Mouse (Mus musculus) liver, embryonic 11.5 days (tissue): ENCODE data around the gene Rnaseh2a. TPM values are rescaled to one million over a fixed set of nuclear protein-coding genes. Genes with fewer than 3 reads are reported as not detected.

Experiments used
- ATAC-seq: fragments of 200-750 bp; cut with Nextera tagmentation; replicated peaks from 2 replicates; pipeline ENCODE4 v1.8.0; 2017; ENCODE audit warnings: moderate number of reproducible peaks, mild to moderate bottlenecking, moderate TSS enrichment, moderate library complexity; ENCODE audit not compliant: low FRiP score
- DNase-seq: peaks from one replicate; pipeline ENCODE4 v3.0.0-alpha.2; 2017; ENCODE audit warnings: low spot score
- H3K27ac ChIP-seq: fragments of 300-500 bp; sonication (generic); 2 replicates; pipeline ENCODE4 v1.5.1; 2014; ENCODE audit warnings: mild to moderate bottlenecking, low read depth, low read length, control low read depth
- H3K27me3 ChIP-seq: fragments of 300-500 bp; sonication (generic); replicated peaks from 2 replicates; pipeline ENCODE4 v1.6.1; 2014; ENCODE audit warnings: low read length, mixed read lengths; ENCODE audit not compliant: control insufficient read depth, insufficient read depth
- H3K36me3 ChIP-seq: fragments of 300-500 bp; sonication (generic); 2 replicates; pipeline ENCODE4 v1.6.1; 2014; ENCODE audit warnings: mild to moderate bottlenecking, low read length, moderate library complexity, mixed read lengths; ENCODE audit not compliant: control insufficient read depth, insufficient read depth
- H3K4me1 ChIP-seq: fragments of 300-500 bp; sonication (generic); replicated peaks from 2 replicates; pipeline ENCODE4 v1.6.1; 2014; ENCODE audit warnings: low read length, mixed read lengths; ENCODE audit not compliant: control insufficient read depth, insufficient read depth
- H3K4me2 ChIP-seq: fragments of 300-500 bp; sonication (generic); 2 replicates; pipeline ENCODE4 v1.6.1; 2014; ENCODE audit warnings: mild to moderate bottlenecking, control low read depth, moderate library complexity
- H3K4me3 ChIP-seq: fragments of 300-500 bp; sonication (generic); 2 replicates; pipeline ENCODE4 v1.5.1; 2014; ENCODE audit warnings: low read depth, low read length, control low read depth
- H3K9ac ChIP-seq: fragments of 300-500 bp; sonication (generic); 2 replicates; pipeline ENCODE4 v1.6.1; 2014; ENCODE audit warnings: low read depth, low read length, control low read depth
- H3K9me3 ChIP-seq: fragments of 300-500 bp; sonication (generic); 2 replicates; pipeline ENCODE4 v1.6.1; 2016; ENCODE audit warnings: low read length, inconsistent platforms, mixed read lengths; ENCODE audit not compliant: control insufficient read depth
- WGBS: fragments of 180-500 bp; shearing (Covaris S2); extraction: QIAGEN DNeasy Blood & Tissue Kit; methylation state at CpG from one replicate; pipeline ENCODE4 v1.1.7; 2014; 5-methylcytosine and 5-hydroxymethylcytosine counted together
- polyA plus RNA-seq: library from polyadenylated mRNA; unstranded; fragments of >200 nt; fragmentation: Nextera tagmentation; extraction: Ambion mirVana; gene quantifications from 2 replicates; pipeline ENCODE4 v1.2.1, GENCODE M21; 2014

The Rnaseh2a gene
- polyA plus RNA-seq, 1 experiment from 2014 or later = 197 TPM

DNA sequence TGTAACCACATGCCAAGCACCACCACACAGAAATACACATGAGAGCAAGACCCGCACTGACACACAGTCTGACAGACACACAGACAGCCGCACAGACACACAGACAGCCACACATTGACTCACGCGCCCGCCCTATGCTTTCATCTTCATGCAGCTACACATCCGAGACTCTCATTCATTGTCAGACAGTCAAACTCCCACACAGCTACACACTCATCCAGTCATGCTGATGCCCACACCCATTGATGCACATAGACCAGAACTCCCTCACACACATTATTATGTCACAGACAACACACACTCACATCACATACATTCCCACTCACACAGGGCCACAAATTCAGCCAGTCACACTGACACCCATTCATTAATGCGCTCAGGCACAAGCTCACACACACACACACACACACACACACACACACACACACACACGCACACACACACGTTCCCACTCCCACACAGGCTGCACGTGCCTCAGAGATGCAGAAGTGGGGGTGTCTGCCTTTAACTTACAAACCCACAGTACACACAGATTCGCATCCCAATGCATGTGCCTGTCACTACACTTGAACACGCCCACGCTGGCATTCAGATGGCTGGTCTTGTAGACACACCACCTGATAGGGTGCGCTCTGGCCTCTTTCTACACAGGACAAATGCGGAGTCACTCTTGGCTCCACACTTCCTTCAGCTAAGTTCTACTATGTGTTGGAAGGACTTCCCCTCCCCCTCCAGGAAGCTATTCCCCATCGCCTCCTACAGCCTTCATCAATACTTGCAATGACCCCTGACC lies 35.6 kb downstream of the Rnaseh2a start:
- no peaks in the 10 kb centered on the region for H3K36me3 ChIP-seq
- no peak overlapping the region for H3K4me2 ChIP-seq
- H3K4me1 ChIP-seq = peaks cover 18% of the 10 kb centered on the region
- H3K9ac ChIP-seq = no peak overlapping the region
- WGBS = 76% methylated on average over 16 of the region's 16 CpGs
- ATAC-seq (no peak), DNase-seq (no peak)
- H3K9me3 ChIP-seq = no peaks in the 10 kb centered on the region
- peaks cover 82% of the 10 kb centered on the region for H3K27me3 ChIP-seq
- H3K4me3 ChIP-seq = no peak overlapping the region
- H3K27ac ChIP-seq = no peak overlapping the region

DNA sequence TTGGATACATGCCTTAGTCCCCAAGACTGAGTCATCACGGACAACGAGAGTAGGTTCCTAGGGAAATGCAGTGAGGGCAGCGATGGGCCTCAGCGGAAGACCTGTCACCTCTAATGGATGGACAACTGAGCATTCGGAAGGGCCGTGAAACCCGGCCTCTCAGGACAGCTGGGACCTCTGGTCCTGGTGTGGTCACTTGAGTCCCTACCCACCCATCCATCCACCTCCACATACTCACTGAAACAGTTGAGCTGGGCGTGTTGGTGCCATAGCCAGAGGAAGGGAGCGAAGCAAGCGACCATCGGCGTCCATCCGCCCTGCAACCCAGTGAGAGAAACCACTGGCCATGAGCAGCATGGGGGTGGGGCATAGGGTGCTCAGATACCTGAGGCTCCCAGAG lies 39.0 kb downstream of the Rnaseh2a start:
- H3K4me2 ChIP-seq = no peak overlapping the region
- no peak for DNase-seq
- ATAC-seq = no peak
- peaks cover 15% of the 10 kb centered on the region for H3K4me1 ChIP-seq
- no peak overlapping the region for H3K9ac ChIP-seq
- H3K27me3 ChIP-seq = peaks cover 67% of the 10 kb centered on the region
- no peaks in the 10 kb centered on the region for H3K9me3 ChIP-seq
- no peak overlapping the region for H3K27ac ChIP-seq
- no peak overlapping the region for H3K4me3 ChIP-seq
- 85% methylated on average over 13 of the region's 13 CpGs for WGBS
- no peaks in the 10 kb centered on the region for H3K36me3 ChIP-seq

DNA sequence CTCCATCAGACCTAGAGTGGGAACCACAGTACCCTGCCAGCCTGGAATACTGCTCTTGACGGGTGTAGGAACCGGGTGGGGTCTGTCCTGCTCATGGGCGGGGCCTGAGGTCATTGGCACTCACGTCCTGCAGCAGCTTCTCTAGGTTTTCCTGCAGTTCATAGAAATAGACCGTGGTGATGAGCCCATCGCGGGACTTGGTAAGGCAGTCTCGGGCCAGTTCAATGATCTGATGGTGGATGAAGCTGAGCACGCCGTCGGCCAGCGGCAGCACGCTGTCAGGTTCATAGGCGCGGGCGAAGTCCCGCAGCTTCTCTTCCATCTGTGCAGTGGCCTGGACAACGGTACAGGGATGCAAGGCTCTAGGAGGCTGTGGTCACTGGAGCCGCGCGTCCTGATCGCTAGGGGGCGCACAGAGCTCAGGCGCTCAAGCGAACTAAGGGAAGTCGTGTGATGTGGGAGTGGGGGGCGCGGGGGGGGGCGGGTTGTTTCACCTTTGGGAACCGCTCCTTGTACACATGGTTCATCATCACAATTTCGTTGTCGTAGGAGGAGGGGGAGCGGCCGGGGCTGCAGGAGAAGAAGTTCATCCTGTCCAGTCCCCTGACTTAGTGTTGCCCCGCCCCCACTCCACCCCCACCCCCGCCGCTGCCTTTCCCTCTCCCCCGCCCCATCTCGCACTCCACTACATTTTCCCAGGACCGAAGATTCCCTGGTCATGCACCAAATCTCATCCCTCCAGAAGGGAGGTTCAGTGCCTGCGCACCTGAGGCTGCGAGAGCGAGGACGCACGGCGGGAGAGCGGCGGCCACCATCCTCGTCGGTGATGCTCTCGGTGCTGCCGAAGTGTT lies 40.9 kb downstream of the Rnaseh2a start:
- no peak overlapping the region for H3K27ac ChIP-seq
- peak; percentile 65 for DNase-seq
- no peak overlapping the region for H3K9ac ChIP-seq
- no peaks in the 10 kb centered on the region for H3K36me3 ChIP-seq
- H3K27me3 ChIP-seq = peaks cover 57% of the 10 kb centered on the region
- H3K4me1 ChIP-seq = peaks cover 6% of the 10 kb centered on the region
- no peaks in the 10 kb centered on the region for H3K9me3 ChIP-seq
- peak overlapping the region; percentile 59 for H3K4me2 ChIP-seq
- ATAC-seq = peak; percentile 58; the same call in 1 of the 2 replicates
- WGBS = 5% methylated on average over 52 of the region's 52 CpGs
- H3K4me3 ChIP-seq = peak overlapping the region; percentile 35

DNA sequence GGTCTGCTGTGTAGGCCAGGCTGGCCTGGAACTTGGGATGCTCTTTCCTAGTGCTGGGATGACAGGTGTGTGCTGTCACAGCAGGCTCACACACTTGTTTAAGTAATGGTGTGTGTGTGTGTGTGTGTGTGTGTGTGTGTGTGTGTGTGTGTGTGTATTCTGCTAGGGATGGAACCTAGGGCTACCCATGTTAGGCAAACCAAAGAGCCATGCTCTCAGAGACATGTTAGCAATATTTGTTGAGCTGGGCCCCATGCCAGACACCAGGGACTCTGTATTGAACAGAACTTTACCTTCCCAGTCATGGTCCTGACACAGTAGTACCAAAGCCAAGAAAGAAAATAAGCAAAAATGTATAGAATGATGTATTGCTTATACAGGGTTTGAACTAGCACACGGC lies 42.1 kb downstream of the Rnaseh2a start:
- ATAC-seq = no peak
- Histone ChIP-seq H3K4me3 (no peak overlapping the region), H3K9ac (no peak overlapping the region), H3K4me2 (no peak overlapping the region), H3K27me3 (peaks cover 56% of the 10 kb centered on the region), H3K27ac (no peak overlapping the region), H3K9me3 (no peaks in the 10 kb centered on the region), H3K36me3 (no peaks in the 10 kb centered on the region), H3K4me1 (peaks cover 6% of the 10 kb centered on the region)
- 66% methylated on average over 1 of the region's 1 CpGs for WGBS
- DNase-seq = no peak

DNA sequence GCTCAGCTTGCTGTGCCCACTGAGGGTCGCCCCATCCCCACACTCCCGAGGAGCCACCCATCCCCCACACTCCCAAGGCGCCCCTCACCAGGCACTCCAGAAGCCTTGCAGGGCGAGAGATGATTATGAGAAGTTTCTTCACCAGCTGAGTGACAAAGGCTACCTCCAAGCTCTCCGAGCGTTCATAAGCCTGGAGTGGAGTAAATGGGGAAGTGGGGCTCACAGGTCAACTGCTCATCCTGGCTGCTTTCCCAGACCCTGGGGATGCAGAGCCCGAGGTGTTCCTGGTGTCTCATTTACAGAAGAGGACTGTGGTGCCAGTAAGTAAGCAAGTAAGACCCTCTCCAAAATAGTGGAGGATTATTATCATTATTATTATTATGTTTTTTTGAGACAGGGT lies 44.0 kb downstream of the Rnaseh2a start:
- ATAC-seq (no peak), DNase-seq (no peak)
- no peaks in the 10 kb centered on the region for H3K36me3 ChIP-seq
- H3K9me3 ChIP-seq = no peaks in the 10 kb centered on the region
- H3K9ac ChIP-seq = no peak overlapping the region
- WGBS = 58% methylated on average over 7 of the region's 7 CpGs
- H3K27me3 ChIP-seq = peaks cover 39% of the 10 kb centered on the region
- H3K27ac ChIP-seq = no peak overlapping the region
- no peak overlapping the region for H3K4me2 ChIP-seq
- H3K4me1 ChIP-seq = peaks cover 8% of the 10 kb centered on the region
- no peak overlapping the region for H3K4me3 ChIP-seq

DNA sequence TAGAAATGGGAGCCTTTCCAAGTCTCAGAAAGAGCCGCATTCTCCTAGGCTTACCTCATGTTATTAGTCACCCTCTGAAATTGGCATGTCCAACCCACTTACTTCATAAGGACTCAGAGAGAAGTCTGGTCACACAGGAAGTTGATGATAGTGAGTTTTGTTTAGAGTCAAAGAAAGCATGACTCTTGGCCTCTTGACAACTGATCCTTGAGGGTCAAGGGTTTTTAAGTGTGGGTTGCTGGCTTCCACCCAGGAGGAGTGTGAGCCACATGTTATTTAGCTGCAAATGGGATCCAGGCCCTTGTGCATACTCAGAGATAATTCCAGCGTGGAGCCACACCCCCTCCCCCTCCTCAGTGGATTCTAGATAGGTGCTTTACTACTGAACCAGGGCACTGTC lies 48.0 kb downstream of the Rnaseh2a start:
- Histone ChIP-seq H3K9me3 (no peaks in the 10 kb centered on the region), H3K9ac (no peak overlapping the region), H3K4me2 (no peak overlapping the region), H3K4me1 (0 out of 2 replicates have a peak, but pooled peaks cover 2% of the 10 kb centered on the region), H3K27me3 (peaks cover 32% of the 10 kb centered on the region), H3K4me3 (no peak overlapping the region), H3K27ac (no peak overlapping the region), H3K36me3 (no peaks in the 10 kb centered on the region)
- 58% methylated on average over 2 of the region's 2 CpGs for WGBS
- DNase-seq (no peak), ATAC-seq (no peak)

DNA sequence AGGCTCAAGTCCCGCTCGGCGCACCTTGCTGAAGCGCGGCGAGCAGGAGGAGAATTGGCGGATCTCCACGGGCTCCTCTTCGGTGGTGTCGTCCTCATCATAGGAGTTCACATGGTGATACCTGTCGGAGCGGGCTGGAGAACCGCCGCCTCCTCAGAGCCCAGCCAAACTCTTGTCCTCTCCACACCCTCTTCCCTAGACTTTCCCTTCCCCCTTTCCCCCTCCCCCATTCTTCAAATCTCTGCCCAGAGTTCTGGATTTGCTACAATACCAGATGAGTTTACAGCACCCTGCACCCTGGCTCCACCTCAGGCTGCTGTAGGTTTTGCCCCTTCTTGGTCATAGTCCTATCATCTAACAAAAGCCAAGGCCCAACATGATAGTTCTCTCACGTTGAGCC lies 50.9 kb downstream of the Rnaseh2a start:
- H3K9ac ChIP-seq = no peak overlapping the region
- H3K4me1 ChIP-seq = peaks cover 2% of the 10 kb centered on the region; the same call in 1 of the 2 replicates
- H3K27me3 ChIP-seq = peaks cover 28% of the 10 kb centered on the region
- no peaks in the 10 kb centered on the region for H3K9me3 ChIP-seq
- H3K4me3 ChIP-seq = no peak overlapping the region
- 83% methylated on average over 15 of the region's 15 CpGs for WGBS
- H3K36me3 ChIP-seq = no peaks in the 10 kb centered on the region
- H3K27ac ChIP-seq = no peak overlapping the region
- H3K4me2 ChIP-seq = no peak overlapping the region
- ATAC-seq = no peak
- DNase-seq = no peak

DNA sequence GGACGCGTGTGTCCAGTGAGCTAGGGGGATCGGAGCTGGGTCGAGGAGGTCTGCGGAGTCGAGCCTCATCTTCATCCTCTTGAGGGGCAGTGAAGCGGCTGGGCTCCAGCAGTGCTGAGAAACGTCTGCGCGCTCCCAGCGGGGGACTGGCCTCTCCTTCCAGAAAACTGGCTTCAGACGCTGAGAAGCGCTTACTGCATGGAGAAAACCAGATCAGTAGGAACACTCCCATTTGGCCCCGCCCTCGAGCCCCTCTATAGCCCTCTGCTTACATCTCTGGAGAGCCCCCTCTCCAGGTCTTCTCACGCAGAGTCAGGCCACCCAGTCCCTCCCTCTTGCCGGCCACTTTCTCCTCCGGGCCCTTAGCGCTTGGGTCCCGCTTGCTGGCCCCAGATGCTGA lies 51.8 kb downstream of the Rnaseh2a start:
- no peak overlapping the region for H3K4me3 ChIP-seq
- H3K9ac ChIP-seq = no peak overlapping the region
- H3K27me3 ChIP-seq = peaks cover 31% of the 10 kb centered on the region
- no peaks in the 10 kb centered on the region for H3K9me3 ChIP-seq
- DNase-seq (no peak), ATAC-seq (no peak)
- H3K36me3 ChIP-seq = no peaks in the 10 kb centered on the region
- no peak overlapping the region for H3K4me2 ChIP-seq
- no peak overlapping the region for H3K27ac ChIP-seq
- H3K4me1 ChIP-seq = peaks cover 4% of the 10 kb centered on the region
- WGBS = 33% methylated on average over 20 of the region's 20 CpGs
